Mouse (Mus musculus): ENCODE data around the gene Prkcd.

GRCm38 (mm10) chr14:30591417-30591816 lies 34.6 kb downstream of the Prkcd start:
- no peak for TF ChIP-seq POLR2A (IDR thresholded peaks at IDR 0.05; ENCODE audit: borderline replicate concordance, insufficient read depth, low read length)
- peak; percentile 97 for TF ChIP-seq CTCF (IDR thresholded peaks at IDR 0.05; ENCODE audit: borderline replicate concordance, insufficient read depth, low read depth, low read length)
